Mouse (Mus musculus) T-helper 2 cell (primary cell): ENCODE results near the gene Gm42715.

ENCODE experiments used
- in situ Hi-C: fragments of 300-600 bp; cut with MboI, MseI; formaldehyde crosslinking; loops from one replicate; pipeline ENCODE4 v1.15.1; 2025; ENCODE audit warnings: high pct_unique_total_duplicates

Gm42715 gene

GRCm38 (mm10) chr7:127585031-127585430 lies 65.6 kb downstream of the Gm42715 start:
- in situ Hi-C loops, result no loop called here

DNA sequence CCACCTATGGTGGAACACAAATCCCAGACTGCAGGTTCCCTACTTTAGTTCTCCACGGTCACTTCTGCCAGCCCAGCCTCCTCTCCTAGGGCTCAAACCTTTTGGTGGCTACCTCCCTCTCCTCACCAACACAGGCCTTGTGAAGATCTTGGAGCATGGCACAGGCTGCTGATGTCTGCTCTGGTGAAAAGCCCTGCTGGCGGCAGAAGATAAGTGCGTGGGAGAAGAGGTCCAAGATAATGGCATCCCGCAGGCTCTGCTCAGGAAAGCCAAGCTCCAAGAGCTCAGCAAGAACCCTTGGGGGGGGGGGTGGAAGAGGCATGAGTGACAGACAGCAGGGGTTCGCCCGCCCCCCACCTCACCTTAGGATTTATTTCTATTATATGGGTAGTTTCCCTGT lies 66.8 kb downstream of the Gm42715 start:
- in situ Hi-C loops, result no loop called here

GRCm38 (mm10) chr7:127587196-127587595 lies 67.8 kb downstream of the Gm42715 start:
- in situ Hi-C loops, result no loop called here

DNA sequence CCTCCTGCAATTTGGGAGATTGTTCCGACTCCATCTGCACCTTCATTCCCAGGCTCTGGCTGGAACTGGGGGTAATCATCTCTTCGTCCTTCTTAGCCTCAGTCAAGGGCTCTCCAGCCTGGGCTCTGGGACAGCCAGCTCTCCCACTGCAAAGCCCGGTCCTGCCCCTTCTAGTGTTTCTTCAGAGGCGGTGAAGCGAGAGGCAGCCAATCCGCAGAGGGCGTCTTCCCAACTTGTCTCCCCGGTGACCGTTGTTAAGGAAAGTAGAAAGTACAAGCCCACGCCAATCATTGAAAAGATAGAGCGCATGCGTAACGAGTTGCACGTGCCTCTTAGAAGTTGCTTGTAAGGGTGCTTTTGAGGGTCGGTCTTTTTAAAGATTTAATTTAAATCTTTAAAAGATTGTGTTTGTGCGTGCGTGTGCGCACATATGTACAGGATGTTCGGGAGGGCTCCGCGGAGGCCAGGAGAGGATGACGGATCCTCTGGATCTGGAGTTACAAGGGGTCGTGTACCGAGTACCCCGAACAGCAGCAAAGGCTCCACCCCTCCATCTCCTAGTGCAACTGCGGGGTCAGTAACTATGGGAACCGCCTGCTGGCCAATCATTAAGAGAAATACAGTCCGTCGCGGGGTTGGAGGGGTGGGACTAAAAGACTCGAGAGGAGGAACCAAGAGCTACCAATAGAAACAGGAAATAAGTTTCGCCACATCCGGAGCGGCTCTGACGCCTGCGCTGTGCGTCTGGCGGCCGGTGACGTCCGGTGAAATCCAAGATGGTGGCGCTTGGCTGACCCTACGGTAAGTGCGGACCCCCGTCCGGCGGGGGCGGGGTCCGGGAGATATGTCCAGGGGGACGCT lies 68.9 kb downstream of the Gm42715 start, which contains the start of the genes Ccdc189 and Rnf40:
Gene Ccdc189 (minus strand): TSS at position 585 of the 861 bp plus-strand sequence.
Gene Rnf40 (plus strand): TSS at position 757 of the 861 bp plus-strand sequence.
- in situ Hi-C loops, result no loop called here

DNA sequence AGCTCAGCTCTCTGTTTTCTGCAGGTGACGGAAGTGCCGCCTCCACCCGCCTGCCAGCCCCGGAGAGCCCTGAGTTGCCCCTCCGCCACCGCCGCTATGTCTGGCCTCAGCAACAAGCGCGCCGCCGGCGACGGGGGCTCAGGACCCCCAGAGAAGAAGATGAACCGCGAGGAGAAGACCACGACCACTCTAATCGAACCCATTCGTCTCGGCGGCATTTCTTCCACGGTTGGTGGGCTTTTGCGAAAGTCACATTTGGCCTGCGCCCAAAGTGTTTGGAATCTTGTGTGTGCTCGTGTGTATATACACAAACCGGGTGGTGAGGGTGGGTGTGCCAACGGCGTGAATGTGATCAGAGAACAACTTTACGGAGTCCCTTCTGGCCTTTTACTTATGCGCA lies 69.5 kb downstream of the Gm42715 start:
- in situ Hi-C loops, result no loop called here

DNA sequence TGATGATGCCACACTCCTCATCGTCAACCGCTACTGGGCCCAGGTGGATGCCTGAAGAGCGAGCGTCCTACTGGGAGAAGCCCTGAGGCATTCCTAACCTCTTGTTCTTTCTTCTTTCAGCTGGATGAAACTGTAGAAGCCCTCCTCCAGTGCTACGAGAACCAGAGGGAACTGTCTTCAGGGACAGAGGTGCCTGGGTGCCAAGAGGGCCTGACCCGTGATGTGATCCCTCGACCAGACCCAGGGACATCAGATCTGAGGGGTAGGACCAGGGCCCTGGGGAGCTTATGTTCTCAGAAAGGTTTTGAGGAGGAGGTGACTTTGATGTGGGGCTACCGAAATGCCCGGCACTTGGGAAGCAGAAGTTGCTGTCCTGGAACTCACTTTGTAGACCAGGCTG lies 70.3 kb downstream of the Gm42715 start:
- in situ Hi-C loops, result no loop called here

DNA sequence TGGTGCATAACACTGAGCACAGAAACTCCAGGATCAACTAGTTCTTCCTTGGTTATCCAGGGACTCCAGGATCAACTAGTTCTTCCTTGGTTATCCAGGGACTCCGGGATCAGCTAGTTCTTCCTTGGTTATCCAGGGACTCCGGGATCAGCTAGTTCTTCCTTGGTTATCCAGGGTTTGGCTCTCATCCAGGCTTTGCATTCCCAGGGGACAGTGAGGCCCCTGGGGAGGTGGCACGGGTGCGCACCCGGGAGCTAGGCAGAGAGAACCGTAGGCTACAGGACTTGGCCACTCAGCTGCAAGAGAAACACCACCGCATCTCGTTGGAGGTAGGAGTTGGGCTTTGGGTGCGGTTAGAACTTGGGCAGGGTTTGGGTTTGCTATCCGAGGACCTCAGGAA lies 71.7 kb downstream of the Gm42715 start:
- in situ Hi-C loops, result no loop called here

DNA sequence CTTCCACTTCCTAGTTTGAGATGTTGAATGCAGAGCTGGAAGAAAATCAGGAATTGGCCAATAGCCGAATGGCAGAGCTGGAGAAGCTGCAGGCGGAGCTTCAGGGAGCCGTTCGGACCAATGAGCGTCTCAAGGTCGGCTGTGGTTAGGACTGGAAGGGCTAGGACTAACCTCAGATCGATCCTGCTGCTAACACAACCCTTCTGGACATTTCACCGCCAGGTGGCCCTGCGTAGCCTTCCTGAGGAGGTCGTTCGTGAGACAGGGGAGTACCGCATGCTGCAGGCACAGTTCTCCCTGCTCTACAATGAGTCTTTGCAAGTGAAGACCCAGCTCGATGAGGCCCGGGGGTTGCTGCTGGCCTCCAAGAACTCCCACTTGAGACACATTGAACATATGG lies 73.2 kb downstream of the Gm42715 start:
- in situ Hi-C loops, result no loop called here

DNA sequence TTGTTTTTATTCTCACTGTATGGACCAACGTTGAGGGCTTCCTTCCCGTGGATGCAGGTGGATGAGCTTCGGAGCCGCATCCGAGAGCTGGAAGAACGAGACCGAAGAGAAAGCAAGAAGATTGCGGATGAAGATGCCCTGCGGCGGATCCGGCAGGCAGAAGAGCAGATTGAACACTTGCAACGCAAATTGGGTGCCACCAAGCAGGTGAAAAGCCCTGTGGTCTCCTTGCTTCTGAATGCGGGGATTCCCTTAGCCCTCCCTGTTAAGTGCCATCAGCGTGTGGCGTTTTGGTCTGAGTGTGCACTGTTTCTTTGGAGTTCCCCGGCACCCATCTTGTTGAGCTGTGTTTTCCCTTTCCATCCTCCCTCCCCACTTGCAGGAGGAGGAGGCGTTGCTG lies 77.4 kb downstream of the Gm42715 start:
- in situ Hi-C loops, result loop anchor here (5.0 kb wide), 1 partner anchor 36 kb away; no protein-coding TSS in a partner anchor

GRCm38 (mm10) chr7:127600612-127601011 lies 81.2 kb downstream of the Gm42715 start:
- in situ Hi-C loops, result no loop called here

DNA sequence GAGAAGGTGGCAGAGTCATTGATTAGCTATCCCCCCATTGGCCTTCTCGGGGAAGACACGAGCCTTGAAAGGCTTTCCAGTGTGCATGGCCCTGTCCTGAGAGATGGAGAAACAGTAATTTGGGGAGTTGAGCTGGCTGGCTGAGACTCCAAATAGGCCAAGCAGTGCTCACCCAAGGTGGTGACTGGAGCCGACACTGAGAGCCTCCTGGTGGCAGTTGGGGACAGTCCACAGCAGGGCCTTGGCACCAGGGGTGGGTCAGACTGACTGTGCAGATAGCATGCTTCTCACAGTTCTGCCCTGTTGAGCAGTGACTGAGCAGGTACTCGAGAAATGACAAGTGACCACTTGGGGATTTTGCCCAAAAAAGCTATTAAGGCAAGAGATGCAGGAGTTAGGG lies 82.4 kb downstream of the Gm42715 start:
- in situ Hi-C loops, result no loop called here

DNA sequence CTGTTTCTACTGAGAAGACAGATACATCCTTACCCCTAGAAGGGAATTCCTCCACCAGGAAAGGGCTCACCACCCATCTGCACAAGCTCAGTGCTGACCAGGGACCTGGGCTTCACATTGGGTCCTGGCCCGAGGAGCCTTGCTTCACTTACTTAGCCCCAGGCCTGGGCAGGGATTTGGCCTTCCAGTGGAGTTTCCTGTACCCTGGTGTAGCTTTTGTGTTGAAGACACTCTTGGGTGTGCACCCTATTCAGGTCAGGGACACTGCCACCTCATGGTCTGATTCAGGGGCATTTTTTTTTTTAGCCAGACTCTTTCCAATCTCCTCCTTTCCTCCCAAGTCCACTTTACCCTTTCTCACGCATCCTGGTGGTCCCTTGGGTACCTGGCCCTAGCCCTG lies 83.5 kb downstream of the Gm42715 start:
- in situ Hi-C loops, result no loop called here

GRCm38 (mm10) chr7:127604256-127604655 lies 84.9 kb downstream of the Gm42715 start:
- in situ Hi-C loops, result no loop called here

DNA sequence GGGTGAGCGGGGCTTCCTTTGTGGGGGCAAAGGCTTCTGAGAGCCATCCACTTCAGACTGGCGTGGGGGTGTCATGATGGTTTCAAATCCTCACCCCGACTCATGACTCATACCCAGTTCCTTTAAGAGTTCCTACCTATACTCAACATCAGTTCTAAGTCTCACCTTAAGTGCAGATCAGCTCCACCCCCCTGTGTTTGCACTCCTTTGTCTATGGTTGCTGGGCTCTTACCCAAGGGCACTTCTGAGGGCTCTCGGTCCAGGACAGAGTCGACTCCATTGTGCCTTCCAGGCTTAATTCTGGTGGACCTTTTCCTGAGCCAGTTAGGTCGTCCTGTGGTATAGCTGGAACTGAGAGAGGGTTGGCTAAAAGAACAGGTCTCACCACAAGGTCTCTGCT lies 87.8 kb downstream of the Gm42715 start:
- in situ Hi-C loops, result no loop called here

DNA sequence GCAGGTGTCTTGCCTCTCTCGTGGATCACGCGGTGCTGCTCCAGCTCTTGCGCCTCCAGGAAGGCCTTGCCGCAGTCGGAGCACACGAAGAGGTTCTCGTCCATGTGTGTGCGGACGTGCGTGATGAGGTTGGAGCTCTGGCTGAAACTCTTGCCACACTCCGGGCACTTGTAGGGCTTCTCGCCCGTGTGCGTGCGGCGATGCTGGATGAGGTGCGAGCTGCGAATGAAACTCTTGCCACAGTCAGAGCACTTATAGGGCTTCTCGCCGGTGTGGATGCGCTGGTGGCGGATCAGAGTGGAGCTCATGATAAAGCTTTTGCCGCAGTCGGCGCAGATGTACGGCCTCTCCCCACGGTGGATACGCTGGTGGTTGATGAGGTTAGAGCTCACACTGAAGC lies 91.6 kb downstream of the Gm42715 start:
- in situ Hi-C loops, result no loop called here

- in situ Hi-C loops, result no loop called here
Measured at GRCm38 (mm10) chr7:127611561-127611960, 92.2 kb downstream of the Gm42715 start.

- in situ Hi-C loops, result no loop called here
Measured at GRCm38 (mm10) chr7:127613501-127613900, 94.1 kb downstream of the Gm42715 start.

DNA sequence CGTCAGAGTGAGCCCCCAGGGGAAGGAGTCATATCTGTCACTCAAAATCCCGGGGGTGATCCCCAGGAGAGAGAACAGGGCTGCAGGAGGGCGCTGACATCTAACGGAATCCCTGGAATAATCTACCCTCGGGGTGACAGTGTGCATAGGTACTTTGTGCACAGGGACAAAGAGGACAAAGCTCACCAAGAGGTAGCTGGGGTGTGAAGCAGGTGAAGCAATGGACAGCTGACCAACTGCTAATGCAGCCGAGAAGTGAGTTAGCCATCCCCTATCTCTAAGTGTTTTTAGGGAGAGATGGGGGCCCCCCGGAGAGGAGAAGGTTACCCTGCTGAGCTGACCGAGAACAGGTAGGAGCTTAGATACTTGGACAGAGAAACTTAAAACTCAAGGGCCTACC lies 94.7 kb downstream of the Gm42715 start:
- in situ Hi-C loops, result no loop called here

GRCm38 (mm10) chr7:127614511-127614890 lies 95.1 kb downstream of the Gm42715 start:
- in situ Hi-C loops, result no loop called here

- in situ Hi-C loops, result no loop called here
Measured at GRCm38 (mm10) chr7:127614891-127615843, 95.8 kb downstream of the Gm42715 start, which contains the start of gene Zfp629. TSS of gene Zfp629 (minus strand) at chr7:127615797.

GRCm38 (mm10) chr7:127616336-127616735 lies 97.0 kb downstream of the Gm42715 start:
- in situ Hi-C loops, result no loop called here
